Mouse (Mus musculus) layer of hippocampus, postnatal 25 days (tissue): ENCODE measurements around the gene Mtor. TPM values are rescaled to one million over a fixed set of nuclear protein-coding genes. Genes with fewer than 3 reads are reported as not detected.

Experiments
- DNase-seq, 2 experiments: peaks; one replicate each; pipeline ENCODE4 v3.0.0; 2022; ENCODE audit warnings: mixed read lengths in 2 of 2, low spot score in 1 of 2; ENCODE audit errors: extremely low spot score in 1 of 2
- total RNA-seq, 2 experiments: library from RNA; stranded (reverse); gene quantifications; 2 replicates each; pipeline ENCODE4 v1.2.3; 2021

Mtor gene
- total RNA-seq, 2 experiments from 2014 or later, result 86.0 to 86.2 TPM

- no peak for DNase-seq
These were observed 142.2 kb downstream of the Mtor start for GRCm38 (mm10) chr4:148590421-148591170.

- DNase-seq, result peak; percentile 82 to 89
These were observed 142.8 kb downstream of the Mtor start, which contains the start of gene Srm for GRCm38 (mm10) chr4:148591171-148591630. Gene Srm, plus strand, starts transcription at chr4:148591503.

GRCm38 (mm10) chr4:148591637-148592380 lies 143.4 kb downstream of the Mtor start:
- peak in 1 of 2 experiments; percentile 27 for DNase-seq

GRCm38 (mm10) chr4:148593996-148594395 lies 145.6 kb downstream of the Mtor start:
- no peak for DNase-seq

- no peak for DNase-seq
These were observed 147.5 kb downstream of the Mtor start for GRCm38 (mm10) chr4:148595916-148596315.

- DNase-seq, result no peak
These were observed 148.3 kb downstream of the Mtor start for GRCm38 (mm10) chr4:148596731-148597130.

GRCm38 (mm10) chr4:148598826-148599225 lies 150.4 kb downstream of the Mtor start:
- no peak for DNase-seq

- no peak for DNase-seq
These were observed 151.9 kb downstream of the Mtor start for GRCm38 (mm10) chr4:148600316-148600715.

- DNase-seq, result no peak
These were observed 153.5 kb downstream of the Mtor start for GRCm38 (mm10) chr4:148601871-148602270.

GRCm38 (mm10) chr4:148602357-148603120 lies 154.1 kb downstream of the Mtor start, which contains the start of gene Masp2:
Gene Masp2, plus strand, starts transcription at chr4:148602554.
- no peak for DNase-seq

GRCm38 (mm10) chr4:148603376-148604139 lies 155.1 kb downstream of the Mtor start:
- DNase-seq, result no peak

GRCm38 (mm10) chr4:148604141-148604540 lies 155.7 kb downstream of the Mtor start:
- peak in 1 of 2 experiments; percentile 37 for DNase-seq

- peak; percentile 36 to 68 for DNase-seq
These were observed 156.2 kb downstream of the Mtor start for GRCm38 (mm10) chr4:148604541-148605165.

Other genes with a start within 250 kb of the Mtor start
- gene Disp3, start 160.6 kb upstream of the Mtor start, total RNA-seq, result 10 to 100 TPM; 32.4 to 33.6 TPM
- 10 to 100 TPM in 1 of 2 experiments, 1 to 10 TPM in 1; 9.1 to 10.0 TPM for gene Ubiad1, start 3.8 kb upstream of the Mtor start, total RNA-seq
- gene Angptl7, start 51.8 kb downstream of the Mtor start, total RNA-seq, result under 1 TPM; 0.27 to 0.45 TPM
- gene Exosc10, start 109.8 kb downstream of the Mtor start, total RNA-seq, result 10 to 100 TPM; 45.2 to 50.8 TPM
- gene Srm, start 142.9 kb downstream of the Mtor start, total RNA-seq, result 10 to 100 TPM; 70.5 to 78.1 TPM
- gene Masp2, start 153.9 kb downstream of the Mtor start, total RNA-seq, result 1 to 10 TPM; 3.0 to 3.9 TPM
- 100 to 1,000 TPM; 188 to 216 TPM for gene Tardbp, start 178.4 kb downstream of the Mtor start, total RNA-seq
- gene Gm572, start 194.7 kb downstream of the Mtor start, total RNA-seq, result not detected